Mouse (Mus musculus): ENCODE results near the gene Spop. TPM values are rescaled to one million over a fixed set of nuclear protein-coding genes. Genes with fewer than 3 reads are reported as not detected.

Gene Spop
- polyA plus RNA-seq, 1 experiment from 2014 or later, result 166 TPM

- Histone ChIP-seq H3K36me3 (ENCODE audit: control insufficient read depth, insufficient read depth, low read length) (no peaks in the 10 kb centered on the region), H3K9ac (replicated peaks; ENCODE audit: low read depth, low read length) (peak overlapping the region; percentile 37), H3K4me2 (ENCODE audit: low read depth, low read length) (peak overlapping the region; percentile 82), H3K4me3 (ENCODE audit: low read depth, low read length) (peak overlapping the region; percentile 45), H3K9me3 (ENCODE audit: control insufficient read depth, low read length) (no peaks in the 10 kb centered on the region), H3K4me1 (ENCODE audit: control insufficient read depth, insufficient read depth, low read length) (peaks cover 17% of the 10 kb centered on the region), H3K27ac (ENCODE audit: low read depth, low read length) (no peak overlapping the region), H3K27me3 (ENCODE audit: control insufficient read depth, insufficient read depth, low read length) (peaks cover 19% of the 10 kb centered on the region)
- under 1% methylated on average over 40 of the region's 66 CpGs for WGBS
- peak; percentile 16; the same call in 1 of the 2 replicates for ATAC-seq (ENCODE audit: low read depth)
Measured at GRCm38 (mm10) chr11:95513461-95514297, 99.8 kb downstream of the Spop start.

GRCm38 (mm10) chr11:95514298-95514861 is 100.5 kb downstream of the Spop start, which contains the start of gene Nxph3:
Gene Nxph3, minus strand, starts transcription at chr11:95514570.
- peaks cover 17% of the 10 kb centered on the region for H3K4me1 ChIP-seq (ENCODE audit: control insufficient read depth, insufficient read depth, low read length)
- H3K27ac ChIP-seq (ENCODE audit: low read depth, low read length), result no peak within 1 kb of the TSS
- H3K4me2 ChIP-seq (ENCODE audit: low read depth, low read length), result peak within 1 kb of the TSS; percentile 82
- no peaks in the 10 kb centered on the region for H3K36me3 ChIP-seq (ENCODE audit: control insufficient read depth, insufficient read depth, low read length)
- peak; percentile 44; the same call in 1 of the 2 replicates for ATAC-seq (ENCODE audit: low read depth)
- peak within 1 kb of the TSS; percentile 37 for H3K9ac ChIP-seq (replicated peaks; ENCODE audit: low read depth, low read length)
- H3K27me3 ChIP-seq (ENCODE audit: control insufficient read depth, insufficient read depth, low read length), result peaks cover 19% of the 10 kb centered on the region
- H3K4me3 ChIP-seq (ENCODE audit: low read depth, low read length), result peak within 1 kb of the TSS; percentile 45
- WGBS, result 1% methylated on average over 61 of the region's 66 CpGs
- H3K9me3 ChIP-seq (ENCODE audit: control insufficient read depth, low read length), result no peaks in the 10 kb centered on the region

GRCm38 (mm10) chr11:95515376-95516323 is 101.8 kb downstream of the Spop start:
- H3K27me3 ChIP-seq (ENCODE audit: control insufficient read depth, insufficient read depth, low read length), result peaks cover 19% of the 10 kb centered on the region
- ATAC-seq (ENCODE audit: low read depth), result no peak
- H3K4me2 ChIP-seq (ENCODE audit: low read depth, low read length), result no peak overlapping the region

GRCm38 (mm10) chr11:95516491-95516911 is 102.6 kb downstream of the Spop start:
- H3K4me1 ChIP-seq (ENCODE audit: control insufficient read depth, insufficient read depth, low read length), result peaks cover 17% of the 10 kb centered on the region
- H3K27me3 ChIP-seq (ENCODE audit: control insufficient read depth, insufficient read depth, low read length), result peaks cover 19% of the 10 kb centered on the region
- H3K36me3 ChIP-seq (ENCODE audit: control insufficient read depth, insufficient read depth, low read length), result no peaks in the 10 kb centered on the region
- H3K9me3 ChIP-seq (ENCODE audit: control insufficient read depth, low read length), result no peaks in the 10 kb centered on the region
- no peak for ATAC-seq (ENCODE audit: low read depth)
- H3K27ac ChIP-seq (ENCODE audit: low read depth, low read length), result no peak overlapping the region
- 1% methylated on average over 5 of the region's 5 CpGs for WGBS
- H3K4me3 ChIP-seq (ENCODE audit: low read depth, low read length), result no peak overlapping the region
- H3K4me2 ChIP-seq (ENCODE audit: low read depth, low read length), result no peak overlapping the region
- H3K9ac ChIP-seq (replicated peaks; ENCODE audit: low read depth, low read length), result no peak overlapping the region

More at GRCm38 (mm10) chr11:95515376-95516323, 101.8 kb downstream of the Spop start:
- no peaks in the 10 kb centered on the region for H3K36me3 ChIP-seq (ENCODE audit: control insufficient read depth, insufficient read depth, low read length)
- H3K27ac ChIP-seq (ENCODE audit: low read depth, low read length), result no peak overlapping the region
- peaks cover 17% of the 10 kb centered on the region for H3K4me1 ChIP-seq (ENCODE audit: control insufficient read depth, insufficient read depth, low read length)
- 28% methylated on average over 17 of the region's 17 CpGs for WGBS
- no peaks in the 10 kb centered on the region for H3K9me3 ChIP-seq (ENCODE audit: control insufficient read depth, low read length)
- no peak overlapping the region for H3K9ac ChIP-seq (replicated peaks; ENCODE audit: low read depth, low read length)
- no peak overlapping the region for H3K4me3 ChIP-seq (ENCODE audit: low read depth, low read length)

GRCm38 (mm10) chr11:95517162-95517561 is 103.3 kb downstream of the Spop start:
- Histone ChIP-seq H3K4me2 (ENCODE audit: low read depth, low read length) (no peak overlapping the region), H3K27ac (ENCODE audit: low read depth, low read length) (no peak overlapping the region), H3K27me3 (ENCODE audit: control insufficient read depth, insufficient read depth, low read length) (peaks cover 19% of the 10 kb centered on the region), H3K9ac (replicated peaks; ENCODE audit: low read depth, low read length) (no peak overlapping the region), H3K9me3 (ENCODE audit: control insufficient read depth, low read length) (no peaks in the 10 kb centered on the region), H3K4me3 (ENCODE audit: low read depth, low read length) (no peak overlapping the region), H3K36me3 (ENCODE audit: control insufficient read depth, insufficient read depth, low read length) (no peaks in the 10 kb centered on the region), H3K4me1 (ENCODE audit: control insufficient read depth, insufficient read depth, low read length) (peaks cover 17% of the 10 kb centered on the region)
- WGBS, result 48% methylated on average over 6 of the region's 6 CpGs
- no peak for ATAC-seq (ENCODE audit: low read depth)

GRCm38 (mm10) chr11:95519299-95519698 is 105.4 kb downstream of the Spop start:
- no peaks in the 10 kb centered on the region for H3K36me3 ChIP-seq (ENCODE audit: control insufficient read depth, insufficient read depth, low read length)
- H3K9me3 ChIP-seq (ENCODE audit: control insufficient read depth, low read length), result no peaks in the 10 kb centered on the region
- no peak overlapping the region for H3K4me3 ChIP-seq (ENCODE audit: low read depth, low read length)
- no peak overlapping the region for H3K9ac ChIP-seq (replicated peaks; ENCODE audit: low read depth, low read length)
- peaks cover 7% of the 10 kb centered on the region; the same call in 1 of the 2 replicates for H3K4me1 ChIP-seq (ENCODE audit: control insufficient read depth, insufficient read depth, low read length)
- peaks cover 5% of the 10 kb centered on the region for H3K27me3 ChIP-seq (ENCODE audit: control insufficient read depth, insufficient read depth, low read length)
- ATAC-seq (ENCODE audit: low read depth), result no peak
- 36% methylated on average over 10 of the region's 10 CpGs for WGBS
- H3K4me2 ChIP-seq (ENCODE audit: low read depth, low read length), result no peak overlapping the region
- H3K27ac ChIP-seq (ENCODE audit: low read depth, low read length), result no peak overlapping the region

- H3K27ac ChIP-seq (ENCODE audit: low read depth, low read length), result no peak overlapping the region
- no peaks in the 10 kb centered on the region; the same call in 1 of the 2 replicates for H3K27me3 ChIP-seq (ENCODE audit: control insufficient read depth, insufficient read depth, low read length)
- no peak overlapping the region for H3K4me3 ChIP-seq (ENCODE audit: low read depth, low read length)
- ATAC-seq (ENCODE audit: low read depth), result no peak
- H3K9me3 ChIP-seq (ENCODE audit: control insufficient read depth, low read length), result no peaks in the 10 kb centered on the region
- WGBS, result 66% methylated on average over 3 of the region's 3 CpGs
- no peaks in the 10 kb centered on the region for H3K36me3 ChIP-seq (ENCODE audit: control insufficient read depth, insufficient read depth, low read length)
- H3K9ac ChIP-seq (replicated peaks; ENCODE audit: low read depth, low read length), result no peak overlapping the region
- no peaks in the 10 kb centered on the region for H3K4me1 ChIP-seq (ENCODE audit: control insufficient read depth, insufficient read depth, low read length)
- H3K4me2 ChIP-seq (ENCODE audit: low read depth, low read length), result no peak overlapping the region
Measured at GRCm38 (mm10) chr11:95519996-95520395, 106.1 kb downstream of the Spop start.

- Histone ChIP-seq H3K36me3 (ENCODE audit: control insufficient read depth, insufficient read depth, low read length) (no peaks in the 10 kb centered on the region), H3K9me3 (ENCODE audit: control insufficient read depth, low read length) (no peaks in the 10 kb centered on the region), H3K4me3 (ENCODE audit: low read depth, low read length) (peak overlapping the region; percentile 2; the same call in 1 of the 2 replicates), H3K4me2 (ENCODE audit: low read depth, low read length) (peak overlapping the region; percentile 37), H3K9ac (replicated peaks; ENCODE audit: low read depth, low read length) (no peak overlapping the region), H3K27me3 (ENCODE audit: control insufficient read depth, insufficient read depth, low read length) (no peaks in the 10 kb centered on the region), H3K4me1 (ENCODE audit: control insufficient read depth, insufficient read depth, low read length) (no peaks in the 10 kb centered on the region), H3K27ac (ENCODE audit: low read depth, low read length) (no peak overlapping the region)
- 5% methylated on average over 27 of the region's 27 CpGs for WGBS
- ATAC-seq (ENCODE audit: low read depth), result peak; percentile 79
Measured at GRCm38 (mm10) chr11:95520456-95521072, 106.7 kb downstream of the Spop start.
